Mouse (Mus musculus): ENCODE data around the gene Wdr31. TPM values are rescaled to one million over a fixed set of nuclear protein-coding genes. Genes with fewer than 3 reads are reported as not detected.

Wdr31 gene
- polyA plus RNA-seq, 1 experiment from 2014 or later, result 16.3 TPM

DNA sequence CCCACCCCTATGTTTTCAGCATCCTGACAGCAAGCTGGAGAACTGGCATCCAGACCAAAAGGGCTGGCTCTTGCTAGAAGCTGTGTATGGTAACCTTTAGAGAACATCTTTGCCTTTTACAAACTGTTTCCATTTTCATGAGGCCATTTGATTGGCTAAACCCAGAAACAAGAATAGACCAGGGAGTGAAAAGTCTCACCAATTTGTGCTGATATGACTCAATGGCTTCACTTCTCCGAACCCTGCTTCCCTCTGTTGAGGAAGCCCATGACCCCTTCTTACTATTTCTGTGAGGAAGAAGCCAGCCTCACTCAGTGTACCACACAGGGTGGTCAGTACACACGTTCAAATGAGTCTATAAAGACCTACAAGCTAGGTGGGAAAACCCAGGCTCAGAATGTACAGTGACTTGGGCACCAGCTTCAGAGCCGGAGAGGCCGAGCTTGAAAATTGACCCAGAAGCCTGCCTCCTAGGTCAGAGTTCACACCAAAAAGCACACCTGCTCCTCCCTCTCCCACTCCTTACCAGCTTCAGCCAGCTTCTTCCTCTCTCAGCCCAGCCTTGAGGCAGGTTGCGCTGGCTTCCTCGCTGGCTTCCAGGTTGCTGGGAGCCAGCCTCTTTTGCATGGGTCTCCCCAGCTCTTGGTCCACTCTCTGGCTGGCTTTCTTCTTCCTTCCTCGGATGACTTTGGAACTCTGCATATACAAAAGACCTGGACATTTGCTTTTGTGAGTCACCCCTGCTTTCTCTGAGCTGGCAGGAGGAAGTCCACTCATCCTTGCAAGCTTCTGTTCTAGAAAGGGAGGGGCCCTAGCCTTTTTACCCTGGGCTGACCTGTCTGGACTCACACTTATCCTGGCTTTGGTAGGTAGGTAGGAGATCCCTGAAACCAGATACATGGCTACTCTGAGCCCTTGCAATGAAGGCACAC lies 36.5 kb downstream of the Wdr31 start:
- no peaks in the 10 kb centered on the region for H3K36me3 ChIP-seq (replicated peaks)
- 82% methylated on average over 7 of the region's 7 CpGs for WGBS
- no peak overlapping the region for H3K4me2 ChIP-seq
- H3K27ac ChIP-seq, result no peak overlapping the region
- H3K4me3 ChIP-seq, result no peak overlapping the region
- no peak overlapping the region for H3K9ac ChIP-seq
- H3K4me1 ChIP-seq, result no peaks in the 10 kb centered on the region
- no peak for ATAC-seq (replicated peaks)
- no peaks in the 10 kb centered on the region for H3K9me3 ChIP-seq
- no peaks in the 10 kb centered on the region for H3K27me3 ChIP-seq (replicated peaks)

GRCm38 (mm10) chr4:62431522-62431921 lies 39.2 kb downstream of the Wdr31 start:
- Histone ChIP-seq H3K27me3 (replicated peaks) (no peaks in the 10 kb centered on the region), H3K4me1 (no peaks in the 10 kb centered on the region)
- WGBS, result 85% methylated on average over 4 of the region's 4 CpGs

DNA sequence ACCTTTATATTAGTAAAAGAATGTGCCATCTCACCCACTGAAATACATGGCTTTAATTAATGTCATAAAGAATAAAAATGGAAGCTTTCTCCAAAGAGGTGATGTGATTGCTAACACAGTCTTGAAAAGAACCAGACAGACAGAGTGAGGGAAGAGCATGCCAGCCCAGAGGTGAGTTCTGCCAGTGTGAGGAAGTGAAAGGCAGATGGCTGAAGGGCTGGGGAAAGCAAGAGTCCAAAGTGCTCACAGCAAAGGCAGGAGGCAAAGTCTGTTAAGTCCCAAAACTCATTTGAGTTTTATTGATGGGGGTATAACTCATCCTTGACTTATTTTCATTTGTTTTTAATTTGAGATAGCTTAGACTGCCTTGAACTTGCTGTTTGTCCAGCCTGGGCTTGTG lies 40.0 kb downstream of the Wdr31 start:
- ATAC-seq (replicated peaks), result no peak
- H3K27ac ChIP-seq, result no peak overlapping the region
- no peaks in the 10 kb centered on the region for H3K4me1 ChIP-seq
- no peaks in the 10 kb centered on the region for H3K36me3 ChIP-seq (replicated peaks)
- H3K9ac ChIP-seq, result no peak overlapping the region
- H3K4me3 ChIP-seq, result no peak overlapping the region
- no peak overlapping the region for H3K4me2 ChIP-seq
- H3K9me3 ChIP-seq, result no peaks in the 10 kb centered on the region
- no peaks in the 10 kb centered on the region for H3K27me3 ChIP-seq (replicated peaks)

More at GRCm38 (mm10) chr4:62431522-62431921, 39.2 kb downstream of the Wdr31 start:
- no peaks in the 10 kb centered on the region for H3K9me3 ChIP-seq
- no peaks in the 10 kb centered on the region for H3K36me3 ChIP-seq (replicated peaks)
- no peak overlapping the region for H3K4me3 ChIP-seq
- no peak overlapping the region for H3K27ac ChIP-seq
- ATAC-seq (replicated peaks), result no peak
- no peak overlapping the region for H3K9ac ChIP-seq
- H3K4me2 ChIP-seq, result no peak overlapping the region

DNA sequence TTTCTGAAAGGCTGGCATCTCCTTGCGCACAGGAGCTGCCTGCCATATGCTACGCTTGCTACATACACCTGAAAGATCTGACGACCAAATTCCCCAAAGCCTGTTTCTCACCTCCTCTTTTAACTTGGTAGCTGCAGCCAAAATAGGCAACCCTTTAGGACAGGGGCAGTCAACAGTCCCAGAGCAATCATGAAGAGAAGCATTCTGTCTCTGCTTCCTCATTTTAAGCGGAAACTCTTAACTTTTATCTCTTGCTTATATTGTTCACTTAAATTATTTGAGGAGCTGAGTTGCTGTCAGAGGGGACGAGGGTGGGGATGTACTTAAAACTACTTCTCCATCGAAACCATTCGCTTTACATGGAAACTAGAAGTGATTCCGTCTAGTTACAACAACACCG lies 41.1 kb downstream of the Wdr31 start:
- Histone ChIP-seq H3K36me3 (replicated peaks) (peaks cover 9% of the 10 kb centered on the region; the same call in 1 of the 2 replicates), H3K9ac (no peak overlapping the region), H3K4me1 (no peaks in the 10 kb centered on the region), H3K27ac (no peak overlapping the region), H3K4me3 (no peak overlapping the region), H3K9me3 (no peaks in the 10 kb centered on the region), H3K27me3 (replicated peaks) (no peaks in the 10 kb centered on the region), H3K4me2 (no peak overlapping the region)
- ATAC-seq (replicated peaks), result no peak
- WGBS, result 91% methylated on average over 9 of the region's 9 CpGs

- Histone ChIP-seq H3K9ac (no peak overlapping the region), H3K27me3 (replicated peaks) (no peaks in the 10 kb centered on the region), H3K27ac (no peak overlapping the region), H3K4me2 (no peak overlapping the region), H3K4me3 (no peak overlapping the region), H3K9me3 (no peaks in the 10 kb centered on the region), H3K36me3 (replicated peaks) (peaks cover 19% of the 10 kb centered on the region), H3K4me1 (no peaks in the 10 kb centered on the region)
- ATAC-seq (replicated peaks), result 0 out of 2 replicates have a peak, but pooled peaks have one; percentile 33
- WGBS, result 86% methylated on average over 17 of the region's 17 CpGs
Observed at GRCm38 (mm10) chr4:62427978-62428758, 42.5 kb downstream of the Wdr31 start.

GRCm38 (mm10) chr4:62425891-62426290 lies 44.8 kb downstream of the Wdr31 start:
- Histone ChIP-seq H3K27ac (no peak overlapping the region), H3K4me3 (no peak overlapping the region), H3K27me3 (replicated peaks) (no peaks in the 10 kb centered on the region), H3K36me3 (replicated peaks) (peaks cover 38% of the 10 kb centered on the region), H3K4me1 (no peaks in the 10 kb centered on the region), H3K4me2 (no peak overlapping the region), H3K9ac (no peak overlapping the region), H3K9me3 (no peaks in the 10 kb centered on the region)
- WGBS, result 97% methylated on average over 4 of the region's 4 CpGs
- ATAC-seq (replicated peaks), result no peak

DNA sequence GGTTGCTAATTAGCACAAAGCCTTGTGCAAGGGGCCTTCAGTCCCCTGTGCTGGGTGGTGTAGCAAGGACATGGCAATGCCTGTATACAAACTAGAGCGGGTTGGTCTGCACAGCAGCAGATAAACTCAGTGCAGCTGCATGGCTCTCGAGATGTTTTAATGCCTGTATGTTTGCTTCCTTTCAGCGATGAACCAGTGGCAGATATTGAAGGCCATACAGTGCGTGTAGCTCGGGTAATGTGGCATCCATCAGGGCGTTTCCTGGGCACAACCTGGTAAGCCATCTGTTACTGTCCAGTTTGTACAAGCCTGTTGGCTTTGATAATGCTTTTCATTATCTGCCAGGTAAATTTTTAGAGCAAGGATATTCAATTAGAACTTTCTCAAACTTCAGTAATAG lies 51.6 kb downstream of the Wdr31 start:
- no peak overlapping the region for H3K27ac ChIP-seq
- no peak overlapping the region for H3K4me2 ChIP-seq
- no peaks in the 10 kb centered on the region for H3K4me1 ChIP-seq
- H3K4me3 ChIP-seq, result no peak overlapping the region
- WGBS, result 98% methylated on average over 6 of the region's 6 CpGs
- H3K9ac ChIP-seq, result no peak overlapping the region
- H3K9me3 ChIP-seq, result no peaks in the 10 kb centered on the region
- H3K27me3 ChIP-seq (replicated peaks), result no peaks in the 10 kb centered on the region
- H3K36me3 ChIP-seq (replicated peaks), result peaks cover 82% of the 10 kb centered on the region
- ATAC-seq (replicated peaks), result no peak

- H3K4me3 ChIP-seq, result no peak overlapping the region
- no peak overlapping the region for H3K27ac ChIP-seq
- no peak overlapping the region for H3K9ac ChIP-seq
- 82% methylated on average over 8 of the region's 8 CpGs for WGBS
- peaks cover 77% of the 10 kb centered on the region for H3K36me3 ChIP-seq (replicated peaks)
- no peak for ATAC-seq (replicated peaks)
- H3K9me3 ChIP-seq, result no peaks in the 10 kb centered on the region
- no peaks in the 10 kb centered on the region for H3K27me3 ChIP-seq (replicated peaks)
- no peaks in the 10 kb centered on the region for H3K4me1 ChIP-seq
- no peak overlapping the region for H3K4me2 ChIP-seq
Observed at GRCm38 (mm10) chr4:62418448-62418847, 52.2 kb downstream of the Wdr31 start.

DNA sequence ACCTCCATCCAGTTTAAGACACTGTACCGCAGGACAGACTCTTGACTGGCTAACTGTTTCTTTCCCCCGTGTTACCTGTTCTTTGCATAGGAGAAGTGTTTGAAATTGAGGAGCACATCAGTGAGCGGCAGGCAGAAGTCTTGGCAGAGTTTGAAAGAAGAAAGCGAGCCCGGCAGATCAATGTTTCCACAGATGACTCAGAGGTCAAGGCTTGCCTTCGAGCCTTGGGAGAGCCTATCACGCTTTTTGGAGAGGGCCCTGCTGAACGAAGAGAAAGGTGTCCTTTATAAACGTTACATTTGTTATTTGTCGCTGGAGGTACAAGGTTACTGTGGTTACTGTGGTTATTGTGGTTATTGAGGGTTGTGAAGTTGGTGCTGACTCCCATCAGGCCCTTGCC lies 59.1 kb downstream of the Wdr31 start:
- Histone ChIP-seq H3K4me2 (no peak overlapping the region), H3K9me3 (no peaks in the 10 kb centered on the region), H3K36me3 (replicated peaks) (peaks cover 27% of the 10 kb centered on the region), H3K27ac (no peak overlapping the region), H3K9ac (no peak overlapping the region), H3K4me1 (peaks cover 22% of the 10 kb centered on the region), H3K4me3 (no peak overlapping the region), H3K27me3 (replicated peaks) (no peaks in the 10 kb centered on the region)
- 94% methylated on average over 10 of the region's 10 CpGs for WGBS
- no peak for ATAC-seq (replicated peaks)

DNA sequence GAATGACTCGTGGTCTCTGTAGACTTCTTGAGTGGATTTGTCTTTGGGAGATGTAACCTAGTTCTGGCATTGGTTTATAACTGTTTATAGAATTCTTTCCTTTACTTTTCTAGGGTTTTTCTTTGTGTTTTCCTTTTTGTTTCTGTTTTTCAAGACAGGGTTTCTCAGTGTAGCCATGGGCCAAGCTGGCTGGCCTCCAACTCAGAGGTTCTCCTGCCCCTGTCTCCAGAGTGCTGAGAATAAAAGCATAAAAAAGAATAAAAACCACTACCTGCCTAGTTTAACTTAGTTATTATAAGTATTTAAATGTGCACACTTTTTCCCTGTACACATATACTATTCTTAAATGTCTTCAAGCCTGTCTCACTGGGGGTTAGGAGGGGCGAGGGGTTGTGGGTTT lies 60.4 kb downstream of the Wdr31 start:
- H3K27ac ChIP-seq, result no peak overlapping the region
- no peak for ATAC-seq (replicated peaks)
- peak overlapping the region; percentile 67; the same call in 1 of the 2 replicates for H3K4me2 ChIP-seq
- H3K36me3 ChIP-seq (replicated peaks), result peaks cover 15% of the 10 kb centered on the region
- WGBS, result 88% methylated on average over 2 of the region's 2 CpGs
- peaks cover 35% of the 10 kb centered on the region for H3K4me1 ChIP-seq
- H3K9me3 ChIP-seq, result no peaks in the 10 kb centered on the region
- no peaks in the 10 kb centered on the region for H3K27me3 ChIP-seq (replicated peaks)
- H3K4me3 ChIP-seq, result no peak overlapping the region
- H3K9ac ChIP-seq, result no peak overlapping the region; the same call in 1 of the 2 replicates

GRCm38 (mm10) chr4:62409615-62410014 lies 61.1 kb downstream of the Wdr31 start:
- no peak overlapping the region for H3K27ac ChIP-seq
- peaks cover 39% of the 10 kb centered on the region for H3K4me1 ChIP-seq
- H3K4me3 ChIP-seq, result peak overlapping the region; percentile 66
- no peaks in the 10 kb centered on the region for H3K27me3 ChIP-seq (replicated peaks)
- ATAC-seq (replicated peaks), result no peak
- WGBS, result 42% methylated on average over 6 of the region's 6 CpGs
- peaks cover 8% of the 10 kb centered on the region; the same call in 1 of the 2 replicates for H3K36me3 ChIP-seq (replicated peaks)
- H3K9me3 ChIP-seq, result no peaks in the 10 kb centered on the region
- peak overlapping the region; percentile 71 for H3K9ac ChIP-seq
- peak overlapping the region; percentile 67 for H3K4me2 ChIP-seq

GRCm38 (mm10) chr4:62408601-62409282 lies 62.0 kb downstream of the Wdr31 start, which contains the start of the genes Cdc26 and Prpf4:
Cdc26 (minus strand) TSS chr4:62408642.
Prpf4 (plus strand) TSS chr4:62408797.
- Histone ChIP-seq H3K4me1 (peaks cover 39% of the 10 kb centered on the region), H3K4me3 (peak within 1 kb of the TSS; percentile 66), H3K4me2 (peak within 1 kb of the TSS; percentile 67), H3K9me3 (no peaks in the 10 kb centered on the region), H3K9ac (peak within 1 kb of the TSS; percentile 71), H3K27me3 (replicated peaks) (no peaks in the 10 kb centered on the region), H3K36me3 (replicated peaks) (0 out of 2 replicates have a peak, but pooled peaks cover 11% of the 10 kb centered on the region), H3K27ac (peak within 1 kb of the TSS; percentile 77)
- peak; percentile 99 for ATAC-seq (replicated peaks)
- WGBS, result under 1% methylated on average over 39 of the region's 39 CpGs
